Mouse (Mus musculus): ENCODE measurements at regions not wholly inside any gene's neighbourhood (a gene's known extent, or its start where the extent isn't known, plus 50 kb on each side); places are given as distances from the start of the nearest gene placed in this dataset.
A peak's percentile ranks its signal among the peaks of the same experiment; 100 is the strongest.

GRCm38 (mm10) chr3:43783000-43783588 is 1595.1 kb upstream of the Pcdh10 start:
- peak; percentile 79 for TF ChIP-seq CTCF (IDR thresholded peaks at IDR 0.05; ENCODE audit: low read depth)
- H3K9ac ChIP-seq = no peak overlapping the region
- no peaks in the 10 kb centered on the region for H3K36me3 ChIP-seq (ENCODE audit: insufficient read depth)
- no peaks in the 10 kb centered on the region for H3K27me3 ChIP-seq (ENCODE audit: insufficient read depth, low read length)
- no peaks in the 10 kb centered on the region for H3K4me1 ChIP-seq (ENCODE audit: insufficient read depth)
- no peak overlapping the region for H3K27ac ChIP-seq (ENCODE audit: low read depth, low read length)
- ATAC-seq (peak; percentile 78), DNase-seq (peak; percentile 77)
- WGBS = 76% methylated on average over 4 of the region's 4 CpGs
- no peaks in the 10 kb centered on the region for H3K9me3 ChIP-seq (ENCODE audit: low read length)
- no peak overlapping the region for H3K4me2 ChIP-seq (ENCODE audit: low read depth)
- H3K4me3 ChIP-seq (ENCODE audit: low read depth, low read length) = no peak overlapping the region

GRCm38 (mm10) chr3:43784170-43784569 is 1594.0 kb upstream of the Pcdh10 start:
- Histone ChIP-seq H3K4me3 (ENCODE audit: low read depth, low read length) (no peak overlapping the region), H3K27me3 (ENCODE audit: insufficient read depth, low read length) (no peaks in the 10 kb centered on the region), H3K9me3 (ENCODE audit: low read length) (no peaks in the 10 kb centered on the region), H3K9ac (no peak overlapping the region), H3K4me1 (ENCODE audit: insufficient read depth) (no peaks in the 10 kb centered on the region), H3K4me2 (ENCODE audit: low read depth) (no peak overlapping the region), H3K36me3 (ENCODE audit: insufficient read depth) (no peaks in the 10 kb centered on the region), H3K27ac (ENCODE audit: low read depth, low read length) (no peak overlapping the region)
- no peak for ATAC-seq
- WGBS = 81% methylated on average over 2 of the region's 2 CpGs
- TF ChIP-seq CTCF (IDR thresholded peaks at IDR 0.05; ENCODE audit: low read depth) = peak; percentile 42
- DNase-seq = no peak

Measured in forebrain, postnatal 0 days (tissue).